Mouse (Mus musculus): ENCODE results near the gene Gm45618. TPM values are rescaled to one million over a fixed set of nuclear protein-coding genes. Genes with fewer than 3 reads are reported as not detected.
"Not testable (repeated sequence)": the region's sequence is repeated elsewhere in the genome, so short reads cannot be mapped to it uniquely, and the experiment has no call there.

The Gm45618 gene
- total RNA-seq (2018; cell fraction: chromatin; rRNA removed): not detected
- not detected for total RNA-seq (2018; cell fraction: cytosol; rRNA removed)
- total RNA-seq (2018; cell fraction: nucleus; rRNA removed): not detected
- polyA plus RNA-seq (2018): not detected in 3 replicates

- H3K79me2 ChIP-seq (ENCODE audit: inconsistent target); H3K4me3 ChIP-seq (ENCODE audit: inconsistent target); H3K27ac ChIP-seq; H3K36me3 ChIP-seq (ENCODE audit: inconsistent target): not testable (repeated sequence)
- WGBS (ENCODE audit: missing documents): 90% methylated on average over 1 of the region's 1 CpGs
Measured at GRCm38 (mm10) chr7:142120629-142121028, at the start of gene Gm45618. Gm45618 (minus strand) TSS chr7:142120729.

- Histone ChIP-seq H3K27ac (no peak overlapping the region), H3K4me3 (ENCODE audit: inconsistent target) (no peak overlapping the region), H3K79me2 (ENCODE audit: inconsistent target) (no peaks in the 10 kb centered on the region), H3K36me3 (ENCODE audit: inconsistent target) (no peaks in the 10 kb centered on the region)
- 48% methylated on average over 3 of the region's 3 CpGs for WGBS (ENCODE audit: missing documents)
Measured at GRCm38 (mm10) chr7:142169836-142170235, 49.3 kb upstream of the Gm45618 start.

- not testable (repeated sequence) for H3K4me3 ChIP-seq (ENCODE audit: inconsistent target); H3K36me3 ChIP-seq (ENCODE audit: inconsistent target); H3K79me2 ChIP-seq (ENCODE audit: inconsistent target); H3K27ac ChIP-seq
Measured at GRCm38 (mm10) chr7:142165639-142166038, 45.1 kb upstream of the Gm45618 start, which contains the start of gene Gm4553. Gm4553 (minus strand) TSS chr7:142165739.

- H3K79me2 ChIP-seq (ENCODE audit: inconsistent target): no peaks in the 10 kb centered on the region
- H3K27ac ChIP-seq: no peak overlapping the region
- H3K4me3 ChIP-seq (ENCODE audit: inconsistent target): no peak overlapping the region
- no peaks in the 10 kb centered on the region for H3K36me3 ChIP-seq (ENCODE audit: inconsistent target)
- WGBS (ENCODE audit: missing documents): 98% methylated on average over 3 of the region's 3 CpGs
Measured at GRCm38 (mm10) chr7:142159366-142159765, 38.8 kb upstream of the Gm45618 start.

GRCm38 (mm10) chr7:142157013-142157412 lies 36.5 kb upstream of the Gm45618 start, which contains the start of gene Gm29735:
Gm29735 (minus strand) TSS chr7:142157113.
- 33% methylated on average over 2 of the region's 2 CpGs for WGBS (ENCODE audit: missing documents)
- not testable (repeated sequence) for H3K79me2 ChIP-seq (ENCODE audit: inconsistent target)

GRCm38 (mm10) chr7:142155308-142155707 lies 34.8 kb upstream of the Gm45618 start:
- no peak overlapping the region for H3K4me3 ChIP-seq (ENCODE audit: inconsistent target)
- no peaks in the 10 kb centered on the region for H3K79me2 ChIP-seq (ENCODE audit: inconsistent target)
- WGBS (ENCODE audit: missing documents): 0% methylated on average over 1 of the region's 1 CpGs
- H3K27ac ChIP-seq: no peak overlapping the region
- no peaks in the 10 kb centered on the region for H3K36me3 ChIP-seq (ENCODE audit: inconsistent target)

More at GRCm38 (mm10) chr7:142157013-142157412, 36.5 kb upstream of the Gm45618 start, which contains the start of gene Gm29735:
- not testable (repeated sequence) for H3K27ac ChIP-seq; H3K4me3 ChIP-seq (ENCODE audit: inconsistent target); H3K36me3 ChIP-seq (ENCODE audit: inconsistent target)

GRCm38 (mm10) chr7:142152191-142152590 lies 31.7 kb upstream of the Gm45618 start:
- 93% methylated on average over 4 of the region's 4 CpGs for WGBS (ENCODE audit: missing documents)
- Histone ChIP-seq H3K4me3 (ENCODE audit: inconsistent target) (no peak overlapping the region), H3K27ac (no peak overlapping the region), H3K79me2 (ENCODE audit: inconsistent target) (no peaks in the 10 kb centered on the region), H3K36me3 (ENCODE audit: inconsistent target) (no peaks in the 10 kb centered on the region)

GRCm38 (mm10) chr7:142148633-142149032 lies 28.1 kb upstream of the Gm45618 start:
- no peaks in the 10 kb centered on the region for H3K79me2 ChIP-seq (ENCODE audit: inconsistent target)
- H3K36me3 ChIP-seq (ENCODE audit: inconsistent target): no peaks in the 10 kb centered on the region
- no peak overlapping the region for H3K4me3 ChIP-seq (ENCODE audit: inconsistent target)
- no peak overlapping the region for H3K27ac ChIP-seq

- Histone ChIP-seq H3K4me3 (ENCODE audit: inconsistent target) (no peak overlapping the region), H3K36me3 (ENCODE audit: inconsistent target) (no peaks in the 10 kb centered on the region), H3K79me2 (ENCODE audit: inconsistent target) (no peaks in the 10 kb centered on the region), H3K27ac (no peak overlapping the region)
- WGBS (ENCODE audit: missing documents): 0% methylated on average over 1 of the region's 1 CpGs
Measured at GRCm38 (mm10) chr7:142146033-142146432, 25.5 kb upstream of the Gm45618 start.

GRCm38 (mm10) chr7:142145413-142145940 lies 24.9 kb upstream of the Gm45618 start:
- no peaks in the 10 kb centered on the region for H3K36me3 ChIP-seq (ENCODE audit: inconsistent target)
- no peaks in the 10 kb centered on the region for H3K79me2 ChIP-seq (ENCODE audit: inconsistent target)
- no peak overlapping the region for H3K4me3 ChIP-seq (ENCODE audit: inconsistent target)
- no peak overlapping the region for H3K27ac ChIP-seq
- WGBS (ENCODE audit: missing documents): 86% methylated on average over 4 of the region's 4 CpGs

- WGBS (ENCODE audit: missing documents): 100% methylated on average over 1 of the region's 1 CpGs
- H3K4me3 ChIP-seq (ENCODE audit: inconsistent target): no peak within 1 kb of the TSS
- no peaks in the 10 kb centered on the region for H3K79me2 ChIP-seq (ENCODE audit: inconsistent target)
- H3K36me3 ChIP-seq (ENCODE audit: inconsistent target): no peaks in the 10 kb centered on the region
- H3K27ac ChIP-seq: no peak within 1 kb of the TSS
Measured at GRCm38 (mm10) chr7:142144507-142144906, 24.0 kb upstream of the Gm45618 start, which contains the start of gene Gm45337. Gm45337 (minus strand) TSS chr7:142144607.

- not testable (repeated sequence) for H3K4me3 ChIP-seq (ENCODE audit: inconsistent target); H3K79me2 ChIP-seq (ENCODE audit: inconsistent target); H3K36me3 ChIP-seq (ENCODE audit: inconsistent target); H3K27ac ChIP-seq
- 0% methylated on average over 1 of the region's 1 CpGs for WGBS (ENCODE audit: missing documents)
Measured at GRCm38 (mm10) chr7:142143506-142144010, 23.0 kb upstream of the Gm45618 start.

GRCm38 (mm10) chr7:142140696-142141095 lies 20.2 kb upstream of the Gm45618 start:
- 25% methylated on average over 1 of the region's 1 CpGs for WGBS (ENCODE audit: missing documents)
- H3K79me2 ChIP-seq (ENCODE audit: inconsistent target): no peaks in the 10 kb centered on the region
- no peaks in the 10 kb centered on the region for H3K36me3 ChIP-seq (ENCODE audit: inconsistent target)
- H3K27ac ChIP-seq: no peak overlapping the region
- H3K4me3 ChIP-seq (ENCODE audit: inconsistent target): no peak overlapping the region

GRCm38 (mm10) chr7:142135934-142136333 lies 15.4 kb upstream of the Gm45618 start, which contains the start of gene Gm39115:
Gm39115 (minus strand) TSS chr7:142136034.
- WGBS (ENCODE audit: missing documents): 0% methylated on average over 2 of the region's 2 CpGs
- not testable (repeated sequence) for H3K79me2 ChIP-seq (ENCODE audit: inconsistent target); H3K4me3 ChIP-seq (ENCODE audit: inconsistent target); H3K36me3 ChIP-seq (ENCODE audit: inconsistent target); H3K27ac ChIP-seq

- WGBS (ENCODE audit: missing documents): 59% methylated on average over 4 of the region's 4 CpGs
- no peak overlapping the region for H3K27ac ChIP-seq
- H3K79me2 ChIP-seq (ENCODE audit: inconsistent target): no peaks in the 10 kb centered on the region
- H3K36me3 ChIP-seq (ENCODE audit: inconsistent target): no peaks in the 10 kb centered on the region
- H3K4me3 ChIP-seq (ENCODE audit: inconsistent target): no peak overlapping the region
Measured at GRCm38 (mm10) chr7:142134206-142134995, 13.9 kb upstream of the Gm45618 start.
